Mouse (Mus musculus) spleen, adult 2 months (tissue): ENCODE measurements at regions not wholly inside any gene's neighbourhood (a gene's known extent, or its start where the extent isn't known, plus 50 kb on each side); places are given as distances from the start of the nearest gene placed in this dataset.

Experiments
- CTCF ChIP-seq: fragments of 200-500 bp; IDR thresholded peaks from 2 replicates; pipeline ENCODE4 v1.5.1; 2011; ENCODE audit warnings: mild to moderate bottlenecking, inconsistent platforms; ENCODE audit not compliant: insufficient read depth, insufficient read length, insufficient replicate concordance; ENCODE audit errors: extremely low read depth
- POLR2A ChIP-seq: fragments of 200-500 bp; IDR thresholded peaks from 2 replicates; pipeline ENCODE4 v1.6.1; 2011; ENCODE audit warnings: low read depth, low read length, inconsistent platforms

DNA sequence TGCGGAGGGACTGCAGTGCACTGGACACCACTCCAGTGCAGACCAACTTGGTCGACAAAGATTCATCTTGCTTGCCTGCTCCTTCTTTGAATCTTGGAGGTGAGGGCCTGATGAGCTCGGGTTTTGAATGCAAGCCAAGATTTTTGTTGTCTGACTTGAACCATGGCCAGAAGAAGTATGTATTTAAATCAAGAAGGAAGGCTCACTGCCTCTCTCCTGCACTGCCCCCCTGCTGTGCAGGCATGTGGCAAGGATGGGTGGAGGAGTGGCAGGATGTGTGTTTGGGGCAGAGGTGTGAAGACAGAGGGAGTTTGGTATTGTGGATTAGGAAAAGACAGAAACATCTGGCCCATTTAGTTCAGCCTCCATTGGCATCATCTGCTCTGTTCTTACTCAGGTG is 179.1 kb downstream of the Opa1 start:
- TF ChIP-seq CTCF: no peak
- no peak for TF ChIP-seq POLR2A
